In the genomic region with DNA sequence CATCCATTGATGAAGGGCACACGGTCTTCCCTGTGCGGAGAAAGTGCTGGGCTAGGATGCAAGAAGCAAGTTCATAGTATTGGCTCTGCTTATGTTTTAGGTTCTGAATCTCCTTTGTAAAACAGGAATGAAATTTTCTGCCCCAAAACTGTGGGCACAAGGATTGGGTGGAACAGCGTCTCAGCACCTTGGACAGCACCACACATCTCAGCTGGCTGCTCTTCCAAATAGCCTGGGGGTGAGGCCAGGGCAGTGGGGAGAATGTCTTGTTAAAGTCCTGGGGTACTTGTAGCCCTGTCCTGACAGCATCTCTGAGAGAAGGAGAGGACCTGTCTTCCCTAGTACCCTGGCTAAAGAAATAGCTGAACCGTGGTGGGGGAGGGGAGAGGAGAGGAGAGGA, we compare ENCODE assay signal across 9 mouse cellular contexts.
A peak's percentile ranks its signal among the peaks of the same experiment; 100 is the strongest.
DNase-seq lines count a peak whose midpoint lies in the region; ATAC-seq and TF ChIP-seq lines count a peak whose summit lies in the region.
"Had no signal": no experiment of that assay in that cellular context is flagged by ENCODE, and none has a peak within 500 bp of the region (broad histone marks: within the 10 kb centered on the region; RNA-seq: fewer than 3 reads in every experiment).

No protein-coding gene starts in this region.

- peak; percentile 12 to 17 for DNase-seq in heart, postnatal 36 days
- DNase-seq in heart, adult 11 months, result no peak
- DNase-seq in thymus, adult 2 months, result peak; percentile 6
- no peak for DNase-seq in thymus, adult 18-20 months
- peak; percentile 82 for DNase-seq in embryonic facial prominence, embryonic 11.5 days (ENCODE audit: low spot score)
- DNase-seq in thymus, postnatal 14 days, result peak; percentile 8
- no peak for DNase-seq in cerebellum, adult 2 months
- no peak for DNase-seq in layer of hippocampus, adult 9-11 months

- intact Hi-C loops in heart, postnatal 36 days (cut with DNase I), result no loop called here

- no peak overlapping the region for H3K4me3 ChIP-seq in thymus, adult 2 months (ENCODE audit: control insufficient read depth, insufficient read depth, low read length)
- no peak overlapping the region for H3K4me3 ChIP-seq in embryonic facial prominence, embryonic 11.5 days (ENCODE audit: low read depth, low read length)
- H3K4me3 ChIP-seq in cerebellum, adult 2 months (replicated peaks; ENCODE audit: insufficient read depth, low read depth, low read length), result no peak overlapping the region

- H3K9ac ChIP-seq in embryonic facial prominence, embryonic 11.5 days (replicated peaks; ENCODE audit: low read length), result no peak overlapping the region

- WGBS in thymus, adult 2 months, result 36% methylated on average over 4 of the region's 4 CpGs
- 35% methylated on average over 4 of the region's 4 CpGs for WGBS in embryonic facial prominence, embryonic 11.5 days
- 69% methylated on average over 4 of the region's 4 CpGs for WGBS in cerebellum, adult 2 months

- TF ChIP-seq POLR2A in thymus, adult 2 months (IDR thresholded peaks at IDR 0.05; ENCODE audit: control insufficient read depth, extremely low read depth, insufficient read depth, low read length, poor library complexity), result no peak
- no peak for TF ChIP-seq POLR2A in cerebellum, adult 2 months (IDR thresholded peaks at IDR 0.05; ENCODE audit: borderline replicate concordance, insufficient read depth, low read length)

- no peak overlapping the region for H3K27ac ChIP-seq in thymus, adult 2 months (ENCODE audit: control insufficient read depth, insufficient read depth, low read length)
- no peak overlapping the region for H3K27ac ChIP-seq in embryonic facial prominence, embryonic 11.5 days (replicated peaks; ENCODE audit: low read depth, low read length)
- H3K27ac ChIP-seq in cerebellum, adult 2 months (ENCODE audit: insufficient read depth, low read length), result no peak overlapping the region

- ATAC-seq in embryonic facial prominence, embryonic 11.5 days (replicated peaks; ENCODE audit: insufficient number of reproducible peaks, low FRiP score, low TSS enrichment, low read depth), result no peak
- ATAC-seq: intestine, postnatal 0 days had no signal

- no peak for TF ChIP-seq CTCF in thymus, adult 2 months (IDR thresholded peaks at IDR 0.05; ENCODE audit: borderline replicate concordance, control insufficient read depth, extremely low read depth, insufficient read depth, low read length, poor library complexity)
- no peak for TF ChIP-seq CTCF in cerebellum, adult 2 months (IDR thresholded peaks at IDR 0.05; ENCODE audit: borderline replicate concordance, insufficient read depth, low read depth, low read length)

- H3K36me3 ChIP-seq in thymus, adult 2 months (ENCODE audit: control insufficient read depth, insufficient read depth, low read length), result no peaks in the 10 kb centered on the region
- no peaks in the 10 kb centered on the region for H3K36me3 ChIP-seq in embryonic facial prominence, embryonic 11.5 days (replicated peaks; ENCODE audit: control insufficient read depth, insufficient read depth, low read depth, low read length)

- H3K4me1 ChIP-seq in thymus, adult 2 months (replicated peaks; ENCODE audit: control insufficient read depth, insufficient read depth, low read length), result no peaks in the 10 kb centered on the region
- H3K4me1 ChIP-seq in embryonic facial prominence, embryonic 11.5 days (ENCODE audit: control insufficient read depth, insufficient read depth, low read length), result no peaks in the 10 kb centered on the region
- H3K4me1 ChIP-seq in cerebellum, adult 2 months (ENCODE audit: control insufficient read depth, insufficient read depth, low read length), result no peaks in the 10 kb centered on the region

- no peaks in the 10 kb centered on the region for H3K27me3 ChIP-seq in thymus, adult 2 months (ENCODE audit: control insufficient read depth, insufficient read depth, low read length)
- no peaks in the 10 kb centered on the region for H3K27me3 ChIP-seq in embryonic facial prominence, embryonic 11.5 days (ENCODE audit: control insufficient read depth, insufficient read depth, low read length)
- H3K27me3 ChIP-seq in cerebellum, adult 2 months (ENCODE audit: control insufficient read depth, insufficient read depth, low read length), result no peaks in the 10 kb centered on the region

- H3K9me3 ChIP-seq in embryonic facial prominence, embryonic 11.5 days (replicated peaks; ENCODE audit: control insufficient read depth, low read length), result no peaks in the 10 kb centered on the region

- H3K4me2 ChIP-seq in embryonic facial prominence, embryonic 11.5 days (ENCODE audit: low read depth, low read length), result no peak overlapping the region

Comparison
In these comparisons a context has a peak if more than half of its experiments do, and no peak if none do; other contexts are left out.
1. DNase-seq: peak in heart, postnatal 36 days (2 of 2), thymus, adult 2 months (single experiment), embryonic facial prominence, embryonic 11.5 days (single experiment) and thymus, postnatal 14 days (single experiment); none in heart, adult 11 months (single experiment), thymus, adult 18-20 months (0 of 2), cerebellum, adult 2 months (0 of 2) and layer of hippocampus, adult 9-11 months (single experiment).